Mouse (Mus musculus) splenic B cell, adult 2 months (primary cell): ENCODE data around the gene Ppm1n.
A peak's percentile ranks its signal among the peaks of the same experiment; 100 is the strongest.

Source experiments
- DNase-seq: peaks from one replicate; pipeline ENCODE4 v3.0.0-alpha.2; 2011; ENCODE audit warnings: low read depth, low spot score
- H3K27me3 ChIP-seq: 2 replicates; pipeline ENCODE4 v1.6.1; 2012; ENCODE audit warnings: mild to moderate bottlenecking, low read length, moderate library complexity, mixed read lengths; ENCODE audit not compliant: control insufficient read depth, poor library complexity, insufficient read depth, severe bottlenecking
- H3K36me3 ChIP-seq: 2 replicates; pipeline ENCODE4 v1.6.1; 2012; ENCODE audit warnings: mild to moderate bottlenecking, low read length, moderate library complexity, mixed read lengths; ENCODE audit not compliant: control insufficient read depth, poor library complexity, insufficient read depth, severe bottlenecking

Gene Ppm1n

DNA sequence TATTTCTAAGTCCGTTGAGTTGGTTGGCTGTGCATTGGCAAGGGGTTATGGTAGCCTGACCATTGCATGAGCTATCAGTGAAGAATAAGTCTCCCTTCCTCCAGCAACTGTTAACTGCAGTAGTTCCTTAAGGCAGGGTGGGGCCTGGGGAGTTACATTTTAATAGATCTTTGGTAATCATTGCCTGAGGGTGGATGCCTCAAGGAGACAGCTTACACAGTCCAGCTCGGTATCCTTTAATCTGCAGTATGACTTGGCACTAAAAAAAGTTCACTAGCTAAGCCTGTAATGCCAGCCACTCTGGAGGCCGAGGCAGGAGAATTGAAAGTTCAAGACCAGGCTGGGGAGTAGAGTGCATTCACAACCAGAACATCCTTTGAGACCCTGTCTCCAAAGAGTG is 48.0 kb downstream of the Ppm1n start:
- Histone ChIP-seq H3K36me3 (no peaks in the 10 kb centered on the region; the same call in 1 of the 2 replicates), H3K27me3 (no peaks in the 10 kb centered on the region)
- no peak for DNase-seq

GRCm38 (mm10) chr7:19230899-19231298 is 49.0 kb downstream of the Ppm1n start:
- H3K36me3 ChIP-seq, result no peaks in the 10 kb centered on the region; the same call in 1 of the 2 replicates
- no peaks in the 10 kb centered on the region for H3K27me3 ChIP-seq

GRCm38 (mm10) chr7:19230041-19230580 is 49.8 kb downstream of the Ppm1n start:
- Histone ChIP-seq H3K27me3 (no peaks in the 10 kb centered on the region), H3K36me3 (no peaks in the 10 kb centered on the region; the same call in 1 of the 2 replicates)
- DNase-seq, result no peak

More at GRCm38 (mm10) chr7:19230899-19231298, 49.0 kb downstream of the Ppm1n start:
- no peak for DNase-seq

GRCm38 (mm10) chr7:19229404-19229803 is 50.5 kb downstream of the Ppm1n start:
- no peaks in the 10 kb centered on the region; the same call in 1 of the 2 replicates for H3K36me3 ChIP-seq
- DNase-seq, result no peak
- no peaks in the 10 kb centered on the region for H3K27me3 ChIP-seq

DNA sequence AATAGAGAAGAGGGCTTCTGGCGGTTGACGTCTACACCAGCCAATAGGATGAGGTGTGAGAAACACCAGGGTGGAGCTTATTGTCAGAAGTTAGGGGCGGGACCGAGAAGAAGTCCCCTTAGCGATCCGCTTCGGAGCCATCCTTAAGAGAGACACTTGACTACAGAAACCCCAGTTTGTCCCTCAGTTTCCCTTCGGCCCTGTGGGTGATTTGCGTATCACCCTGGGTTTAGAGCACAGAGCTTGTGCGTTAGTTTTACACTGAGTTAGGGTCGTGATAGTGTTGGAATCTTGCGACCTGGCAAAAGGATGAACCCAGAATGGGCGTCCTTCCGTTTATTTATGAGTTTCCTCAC is 51.1 kb downstream of the Ppm1n start:
- Histone ChIP-seq H3K36me3 (no peaks in the 10 kb centered on the region; the same call in 1 of the 2 replicates), H3K27me3 (no peaks in the 10 kb centered on the region)
- no peak for DNase-seq

GRCm38 (mm10) chr7:19227883-19228792 is 51.7 kb downstream of the Ppm1n start, which contains the start of gene Opa3:
Gene Opa3 (plus strand): TSS chr7:19228334.
- no peaks in the 10 kb centered on the region for H3K27me3 ChIP-seq
- DNase-seq, result peak; percentile 100
- no peaks in the 10 kb centered on the region; the same call in 1 of the 2 replicates for H3K36me3 ChIP-seq

DNA sequence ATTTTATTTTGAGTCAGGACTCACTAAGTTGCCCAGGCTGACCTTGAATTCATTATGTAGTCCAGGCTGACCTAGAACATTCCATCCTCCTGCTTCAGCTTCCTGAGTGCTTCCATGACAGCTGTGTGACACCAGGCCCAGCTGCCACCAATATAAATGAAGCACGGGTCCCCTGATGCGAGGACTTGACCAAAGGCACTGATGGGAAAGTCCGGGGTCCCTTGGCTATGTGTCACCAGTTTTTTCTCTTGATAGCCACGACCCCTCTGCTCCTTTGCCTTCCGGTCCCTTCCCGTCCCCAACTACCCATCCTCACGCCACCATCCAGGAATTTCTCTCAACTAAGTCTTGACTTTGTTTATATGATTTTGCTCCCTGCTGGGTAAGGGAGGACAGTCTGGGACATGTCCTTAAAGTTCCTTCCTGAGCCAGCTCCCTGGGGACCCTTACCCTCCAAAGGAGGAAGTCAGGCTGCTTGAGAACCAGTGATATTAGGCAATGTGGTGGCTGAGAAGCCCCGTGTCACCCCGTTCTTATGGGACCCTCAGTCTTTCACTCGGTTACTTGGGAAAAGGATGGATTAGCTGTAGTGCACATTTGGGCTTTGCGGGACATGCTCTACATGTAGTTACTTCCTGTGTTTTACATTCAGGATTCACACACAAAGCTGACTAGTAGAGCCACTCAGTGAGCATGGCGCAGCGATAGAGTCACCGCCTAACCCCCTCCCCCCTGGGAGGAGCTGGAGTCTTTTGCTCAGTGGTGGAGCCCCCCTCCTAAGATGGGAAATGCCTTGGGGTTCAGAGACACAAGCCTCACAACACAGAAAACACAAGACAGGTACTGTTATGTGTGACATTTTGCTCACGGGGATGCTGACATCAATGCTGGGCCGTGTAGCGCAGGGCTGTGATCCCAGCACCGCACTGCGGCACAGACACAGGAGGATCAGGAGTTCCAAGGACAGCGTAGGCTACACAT is 52.8 kb downstream of the Ppm1n start:
- Histone ChIP-seq H3K36me3 (no peaks in the 10 kb centered on the region; the same call in 1 of the 2 replicates), H3K27me3 (no peaks in the 10 kb centered on the region)
- peak; percentile 62 for DNase-seq
